Mouse (Mus musculus): ENCODE data around the gene Slc20a1. TPM values are rescaled to one million over a fixed set of nuclear protein-coding genes. Genes with fewer than 3 reads are reported as not detected.
A peak's percentile ranks its signal among the peaks of the same experiment; 100 is the strongest.

Slc20a1 gene
- polyA plus RNA-seq, 1 experiment = 159 TPM

DNA sequence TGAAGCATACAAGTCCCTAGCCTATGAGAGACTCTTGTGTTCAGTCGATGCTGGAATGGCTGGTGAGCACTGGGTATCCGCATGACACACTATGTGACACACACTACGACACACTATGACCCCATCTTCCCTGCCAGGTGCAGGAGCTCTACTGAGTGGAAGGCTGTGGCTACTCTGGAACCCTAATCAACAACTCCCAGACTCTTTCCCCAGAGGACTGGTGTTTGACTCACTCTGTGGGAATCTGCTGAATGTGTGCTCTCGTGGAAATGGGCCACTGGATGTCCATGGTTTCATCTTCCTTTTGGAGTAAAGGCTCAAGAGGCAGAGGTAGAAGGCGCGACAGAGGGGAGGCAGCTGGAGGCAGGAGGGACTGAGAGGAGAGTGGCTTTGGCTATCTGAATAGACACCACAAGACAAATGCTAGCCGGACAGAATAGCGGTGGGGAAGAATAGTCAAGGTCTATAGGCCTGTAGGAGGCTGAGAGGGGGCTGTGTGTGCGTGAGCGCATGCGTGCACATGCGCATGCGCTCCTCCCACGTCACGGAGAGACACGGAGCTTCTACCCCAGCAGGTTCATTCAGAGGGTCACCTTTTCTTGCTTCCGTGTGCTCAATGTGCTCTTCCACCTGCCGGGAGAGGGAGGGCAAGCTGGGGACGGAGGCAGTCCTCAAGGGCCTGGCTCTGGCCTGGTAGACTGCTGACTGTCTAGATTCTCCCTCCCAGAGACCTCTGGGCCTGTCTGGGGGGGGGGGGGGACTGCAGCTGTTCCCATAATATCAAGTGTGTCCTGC, 54.5 kb downstream of the Slc20a1 start:
- no peak overlapping the region for H3K27ac ChIP-seq (ENCODE audit: insufficient read depth, low read length)
- 86% methylated on average over 19 of the region's 19 CpGs for WGBS
- no peaks in the 10 kb centered on the region for H3K4me1 ChIP-seq (ENCODE audit: control insufficient read depth, insufficient read depth, low read length)
- H3K4me3 ChIP-seq (replicated peaks; ENCODE audit: insufficient read depth, low read depth, low read length) = no peak overlapping the region
- TF ChIP-seq CTCF (IDR thresholded peaks at IDR 0.05; ENCODE audit: borderline replicate concordance, insufficient read depth, low read depth, low read length) (no peak), POLR2A (IDR thresholded peaks at IDR 0.05; ENCODE audit: borderline replicate concordance, insufficient read depth, low read length) (no peak)
- no peak for DNase-seq
- H3K27me3 ChIP-seq (ENCODE audit: control insufficient read depth, insufficient read depth, low read length) = no peaks in the 10 kb centered on the region

- no peak for DNase-seq
- TF ChIP-seq CTCF (IDR thresholded peaks at IDR 0.05; ENCODE audit: borderline replicate concordance, insufficient read depth, low read depth, low read length) = no peak
- TF ChIP-seq POLR2A (IDR thresholded peaks at IDR 0.05; ENCODE audit: borderline replicate concordance, insufficient read depth, low read length) = no peak
- H3K27me3 ChIP-seq (ENCODE audit: control insufficient read depth, insufficient read depth, low read length) = no peaks in the 10 kb centered on the region
- H3K27ac ChIP-seq (ENCODE audit: insufficient read depth, low read length) = no peak overlapping the region
- H3K4me3 ChIP-seq (replicated peaks; ENCODE audit: insufficient read depth, low read depth, low read length) = no peak overlapping the region
- WGBS = 76% methylated on average over 2 of the region's 2 CpGs
- no peaks in the 10 kb centered on the region for H3K4me1 ChIP-seq (ENCODE audit: control insufficient read depth, insufficient read depth, low read length)
These were observed 55.0 kb downstream of the Slc20a1 start for GRCm38 (mm10) chr2:129253631-129253970.

- TF ChIP-seq CTCF (IDR thresholded peaks at IDR 0.05; ENCODE audit: borderline replicate concordance, insufficient read depth, low read depth, low read length) = no peak
- no peak for TF ChIP-seq POLR2A (IDR thresholded peaks at IDR 0.05; ENCODE audit: borderline replicate concordance, insufficient read depth, low read length)
- WGBS = 85% methylated on average over 2 of the region's 2 CpGs
- no peaks in the 10 kb centered on the region for H3K4me1 ChIP-seq (ENCODE audit: control insufficient read depth, insufficient read depth, low read length)
- no peak overlapping the region for H3K27ac ChIP-seq (ENCODE audit: insufficient read depth, low read length)
- no peak overlapping the region for H3K4me3 ChIP-seq (replicated peaks; ENCODE audit: insufficient read depth, low read depth, low read length)
- H3K27me3 ChIP-seq (ENCODE audit: control insufficient read depth, insufficient read depth, low read length) = no peaks in the 10 kb centered on the region
- DNase-seq = no peak
These were observed 55.5 kb downstream of the Slc20a1 start for GRCm38 (mm10) chr2:129254076-129254475.

- no peak overlapping the region for H3K27ac ChIP-seq (ENCODE audit: insufficient read depth, low read length)
- H3K4me1 ChIP-seq (ENCODE audit: control insufficient read depth, insufficient read depth, low read length) = no peaks in the 10 kb centered on the region
- TF ChIP-seq CTCF (IDR thresholded peaks at IDR 0.05; ENCODE audit: borderline replicate concordance, insufficient read depth, low read depth, low read length) = no peak
- no peak for TF ChIP-seq POLR2A (IDR thresholded peaks at IDR 0.05; ENCODE audit: borderline replicate concordance, insufficient read depth, low read length)
- 76% methylated on average over 4 of the region's 4 CpGs for WGBS
- H3K27me3 ChIP-seq (ENCODE audit: control insufficient read depth, insufficient read depth, low read length) = no peaks in the 10 kb centered on the region
- no peak for DNase-seq
- no peak overlapping the region for H3K4me3 ChIP-seq (replicated peaks; ENCODE audit: insufficient read depth, low read depth, low read length)
These were observed 57.4 kb downstream of the Slc20a1 start for GRCm38 (mm10) chr2:129256006-129256405.

- Histone ChIP-seq H3K4me3 (replicated peaks; ENCODE audit: insufficient read depth, low read depth, low read length) (no peak overlapping the region), H3K27me3 (ENCODE audit: control insufficient read depth, insufficient read depth, low read length) (no peaks in the 10 kb centered on the region), H3K4me1 (ENCODE audit: control insufficient read depth, insufficient read depth, low read length) (no peaks in the 10 kb centered on the region), H3K27ac (ENCODE audit: insufficient read depth, low read length) (no peak overlapping the region)
- 88% methylated on average over 3 of the region's 3 CpGs for WGBS
- no peak for DNase-seq
- TF ChIP-seq POLR2A (IDR thresholded peaks at IDR 0.05; ENCODE audit: borderline replicate concordance, insufficient read depth, low read length) (no peak), CTCF (IDR thresholded peaks at IDR 0.05; ENCODE audit: borderline replicate concordance, insufficient read depth, low read depth, low read length) (no peak)
These were observed 59.5 kb downstream of the Slc20a1 start for GRCm38 (mm10) chr2:129258056-129258455.

- H3K4me1 ChIP-seq (ENCODE audit: control insufficient read depth, insufficient read depth, low read length) = no peaks in the 10 kb centered on the region
- 20% methylated on average over 7 of the region's 7 CpGs for WGBS
- TF ChIP-seq POLR2A (IDR thresholded peaks at IDR 0.05; ENCODE audit: borderline replicate concordance, insufficient read depth, low read length) = no peak
- peak; percentile 79 for TF ChIP-seq CTCF (IDR thresholded peaks at IDR 0.05; ENCODE audit: borderline replicate concordance, insufficient read depth, low read depth, low read length)
- peak; percentile 53 to 73 for DNase-seq
- H3K4me3 ChIP-seq (replicated peaks; ENCODE audit: insufficient read depth, low read depth, low read length) = no peak overlapping the region
- no peaks in the 10 kb centered on the region for H3K27me3 ChIP-seq (ENCODE audit: control insufficient read depth, insufficient read depth, low read length)
- no peak overlapping the region for H3K27ac ChIP-seq (ENCODE audit: insufficient read depth, low read length)
These were observed 60.1 kb downstream of the Slc20a1 start for GRCm38 (mm10) chr2:129258475-129259211.

DNA sequence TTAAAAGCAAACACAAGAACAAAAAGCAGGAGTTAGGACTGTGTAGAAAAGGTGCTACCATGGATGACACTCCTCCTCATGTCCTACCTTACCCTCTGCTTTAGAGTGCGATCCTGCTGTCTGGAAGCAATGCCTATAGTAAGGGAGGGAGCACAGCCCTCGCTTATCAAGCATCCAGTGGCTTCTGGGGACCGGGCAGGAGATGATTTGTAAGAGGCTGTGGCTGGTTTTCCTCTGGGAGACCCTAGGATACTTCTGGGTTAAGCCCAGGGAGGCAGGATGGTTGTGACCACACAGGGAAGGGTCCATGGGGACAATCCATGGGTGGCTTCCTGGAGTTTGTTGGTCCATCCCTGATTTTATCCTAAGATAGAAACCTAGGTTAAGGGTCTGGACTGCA, 62.1 kb downstream of the Slc20a1 start:
- TF ChIP-seq POLR2A (IDR thresholded peaks at IDR 0.05; ENCODE audit: borderline replicate concordance, insufficient read depth, low read length) (no peak), CTCF (IDR thresholded peaks at IDR 0.05; ENCODE audit: borderline replicate concordance, insufficient read depth, low read depth, low read length) (no peak)
- Histone ChIP-seq H3K4me1 (ENCODE audit: control insufficient read depth, insufficient read depth, low read length) (no peaks in the 10 kb centered on the region), H3K27ac (ENCODE audit: insufficient read depth, low read length) (no peak overlapping the region), H3K27me3 (ENCODE audit: control insufficient read depth, insufficient read depth, low read length) (no peaks in the 10 kb centered on the region), H3K4me3 (replicated peaks; ENCODE audit: insufficient read depth, low read depth, low read length) (no peak overlapping the region)
- 68% methylated on average over 3 of the region's 3 CpGs for WGBS
- DNase-seq = no peak

Other genes starting within 250 kb of the Slc20a1 start
- 7.8 and 9.4 TPM in 2 replicates for gene Zc3h6, start 231.4 kb upstream of the Slc20a1 start, polyA plus RNA-seq (2012; rRNA removed)
- 4.4 and 4.9 TPM in 2 replicates for gene Gm10762, start 231.0 kb upstream of the Slc20a1 start, polyA plus RNA-seq (2012; rRNA removed)
- 0.27 and 0.36 TPM in 2 replicates for gene Vinac1, start 150.6 kb upstream of the Slc20a1 start, polyA plus RNA-seq (2012; rRNA removed)
- gene Ttl, start 132.8 kb upstream of the Slc20a1 start, polyA plus RNA-seq (2012; rRNA removed) = 23.3 and 23.5 TPM in 2 replicates
- 36.0 and 39.6 TPM in 2 replicates for gene Polr1b, start 97.8 kb upstream of the Slc20a1 start, polyA plus RNA-seq (2012; rRNA removed)
- gene Chchd5, start 69.1 kb upstream of the Slc20a1 start, polyA plus RNA-seq (2012; rRNA removed) = 25.7 and 27.1 TPM in 2 replicates
- gene Ckap2l, start 98.4 kb downstream of the Slc20a1 start, polyA plus RNA-seq (2012; rRNA removed) = 0.18 and 0.30 TPM in 2 replicates
- gene Il1a, start 111.2 kb downstream of the Slc20a1 start, polyA plus RNA-seq (2012; rRNA removed) = 0.16 and 0.30 TPM in 2 replicates
- 0.08 and 0.15 TPM in 2 replicates for gene Il1b, start 172.4 kb downstream of the Slc20a1 start, polyA plus RNA-seq (2012; rRNA removed)